Mouse (Mus musculus): ENCODE measurements around the gene Ager.

DNA sequence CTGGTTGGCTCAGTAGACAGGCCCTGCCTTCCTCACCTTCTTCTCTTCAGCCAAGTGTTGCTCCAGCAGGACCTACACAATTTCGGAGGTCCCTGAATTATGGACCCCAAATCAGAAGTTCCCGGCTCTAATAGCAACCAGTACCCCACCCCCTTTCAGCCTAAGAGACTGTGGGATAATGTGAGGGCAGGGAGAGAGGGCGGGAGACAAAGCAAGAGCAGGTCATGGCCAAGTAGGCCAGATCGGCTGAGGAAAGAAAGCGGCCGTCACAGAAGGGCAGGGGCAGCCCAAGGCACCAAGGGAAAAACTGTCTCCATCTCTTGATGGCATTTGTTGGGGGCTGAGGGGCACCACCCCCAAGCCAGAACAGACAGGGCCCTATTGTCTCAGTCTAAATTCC, 18.2 kb downstream of the Ager start, which contains the start of gene Egfl8:
- TF ChIP-seq CTCF (IDR thresholded peaks at IDR 0.05; ENCODE audit: low read depth) (no peak), EP300 (IDR thresholded peaks at IDR 0.05; ENCODE audit: low read depth) (no peak)

Measured in liver, postnatal 0 days (tissue).